Mouse (Mus musculus) embryo, embryonic 11 days (tissue): ENCODE results near the gene Ces2c.
"Not testable (repeated sequence)": the region's sequence is repeated elsewhere in the genome, so short reads cannot be mapped to it uniquely, and the experiment has no call there.

Source experiments
- DNase-seq: peaks from one replicate; pipeline ENCODE4 v3.0.0-alpha.2; 2015

Ces2c gene

GRCm38 (mm10) chr8:104846831-104847230, at the start of gene Ces2c:
Gene Ces2c, plus strand, starts transcription at chr8:104847068.
- DNase-seq, result no peak

DNA sequence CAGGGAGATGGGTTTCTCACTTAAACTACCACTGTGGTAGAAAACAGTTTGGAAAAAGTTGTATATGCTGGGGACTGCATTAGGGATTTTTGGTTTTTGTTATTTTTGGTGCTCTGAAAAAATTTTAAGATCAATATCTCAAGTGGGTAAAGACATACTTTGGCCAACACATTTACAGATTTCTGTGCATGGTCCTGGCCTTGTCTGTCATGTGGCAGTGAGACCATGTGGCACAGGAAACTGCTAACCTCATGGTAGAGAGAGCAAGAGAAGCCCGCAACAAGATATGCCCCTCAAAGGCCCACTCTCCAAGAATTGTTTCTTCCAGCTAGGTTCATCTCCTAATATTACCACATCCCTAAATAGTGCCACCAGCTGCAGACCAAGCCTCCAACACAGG, 47.5 kb upstream of the Ces2c start:
- no peak for DNase-seq

- DNase-seq, result peak; percentile 9
Measured at GRCm38 (mm10) chr8:104806127-104806526, 40.7 kb upstream of the Ces2c start.

DNA sequence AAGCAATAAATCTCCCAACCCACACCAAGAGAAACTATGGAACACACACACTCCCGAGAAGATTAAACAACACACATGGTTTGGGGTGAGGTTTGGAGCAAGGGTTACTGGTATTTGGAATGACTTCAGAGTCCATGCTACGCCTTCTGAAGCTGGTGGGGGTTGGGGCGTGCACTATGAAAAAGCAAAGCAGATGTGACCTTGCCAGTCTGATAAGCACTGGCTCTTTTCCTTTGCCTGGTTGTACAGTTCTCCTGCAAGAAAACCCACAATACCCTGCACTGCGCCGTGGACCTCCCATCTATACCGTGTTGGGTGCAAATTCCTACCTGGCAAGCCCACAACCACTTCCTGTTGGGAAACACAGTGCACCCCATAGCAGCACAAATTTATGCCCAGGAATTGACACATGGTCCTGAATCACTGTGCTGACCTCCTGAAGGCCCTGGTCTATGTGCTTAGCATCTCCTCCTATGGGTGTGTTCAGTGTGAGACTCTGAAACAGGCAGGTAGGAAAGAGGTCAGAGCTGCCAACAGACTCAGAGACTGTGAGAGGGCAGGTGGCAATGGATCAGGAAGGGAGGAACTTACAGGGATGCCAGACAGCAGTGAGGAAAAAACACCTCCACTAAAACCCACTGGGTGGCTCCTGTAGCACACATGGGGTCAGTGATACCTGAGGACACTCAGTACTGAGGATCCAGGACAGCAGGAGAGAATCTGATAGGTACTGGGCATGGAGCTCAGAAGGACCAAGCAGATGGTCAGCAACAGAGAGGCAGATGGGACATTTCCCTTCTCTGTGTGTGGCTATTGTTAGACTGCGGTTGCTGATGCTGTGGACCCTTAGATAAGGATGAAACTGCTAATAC, 38.1 kb upstream of the Ces2c start:
- DNase-seq, result no peak

GRCm38 (mm10) chr8:104809436-104809835, 37.4 kb upstream of the Ces2c start:
- DNase-seq, result no peak

DNA sequence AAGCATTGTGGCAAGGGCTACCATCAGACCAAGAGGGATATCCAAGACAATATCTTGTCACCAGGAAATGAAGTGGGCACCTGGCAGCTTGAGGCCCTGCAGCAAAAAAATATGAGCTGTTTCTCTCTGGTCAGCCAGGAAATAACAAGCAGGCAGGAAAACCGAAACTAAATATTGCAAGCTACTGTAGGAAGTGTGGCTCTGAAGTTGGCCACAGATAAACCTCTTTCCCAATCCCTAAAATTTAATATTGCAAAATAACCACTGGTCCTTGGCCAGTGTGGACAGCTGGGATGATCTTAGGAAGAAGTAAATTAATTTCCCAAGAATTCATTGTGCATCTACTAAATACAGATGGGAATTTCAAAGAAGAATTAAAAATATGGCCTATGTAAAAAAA, 20.0 kb upstream of the Ces2c start:
- DNase-seq, result no peak

DNA sequence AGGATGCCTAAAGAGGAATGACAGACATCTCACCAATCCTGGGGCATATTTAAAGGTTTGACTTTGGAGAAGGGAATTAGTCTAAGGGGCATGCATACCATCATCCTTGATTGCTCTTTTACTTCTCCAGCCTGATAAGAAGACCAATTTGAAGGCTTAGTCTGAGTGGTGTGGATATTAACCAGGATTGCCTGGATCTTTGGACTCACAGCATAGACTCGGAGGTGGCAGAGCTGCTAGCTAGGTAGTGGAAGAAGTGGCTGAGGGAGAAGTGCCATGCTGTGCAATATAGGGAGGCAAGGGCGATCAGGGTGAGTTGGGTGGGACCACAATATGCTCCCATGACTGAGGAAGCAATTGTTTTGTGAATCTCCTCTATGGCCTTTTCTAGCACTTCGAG, 18.6 kb upstream of the Ces2c start:
- no peak for DNase-seq

DNA sequence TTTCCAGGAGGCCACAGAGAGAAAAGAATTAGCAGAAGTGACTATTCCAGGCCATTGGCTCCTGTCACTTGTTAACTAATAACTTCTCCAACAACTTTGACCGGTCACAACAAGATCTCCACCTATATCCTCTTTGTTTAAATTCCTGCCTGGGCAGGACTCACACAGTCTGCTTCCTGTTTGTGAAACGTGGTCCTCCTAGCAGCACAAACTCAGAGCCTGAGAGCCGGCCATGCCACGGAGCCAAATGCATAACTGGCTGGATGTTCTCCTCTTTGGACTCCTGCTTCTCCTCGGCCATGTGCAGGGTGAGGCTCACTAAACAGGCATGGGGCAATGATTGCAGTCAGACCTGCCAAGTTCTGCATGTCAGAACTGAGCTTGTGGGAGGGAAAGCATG, 15.4 kb upstream of the Ces2c start, which contains the start of gene Ces2b:
Ces2b (plus strand) TSS at position 133 of the 400 bp plus-strand sequence.
- no peak for DNase-seq

- no peak for DNase-seq
Measured at GRCm38 (mm10) chr8:104841360-104842078, 5.3 kb upstream of the Ces2c start.

GRCm38 (mm10) chr8:104847741-104848462, 1.0 kb downstream of the Ces2c start:
- no peak for DNase-seq

DNA sequence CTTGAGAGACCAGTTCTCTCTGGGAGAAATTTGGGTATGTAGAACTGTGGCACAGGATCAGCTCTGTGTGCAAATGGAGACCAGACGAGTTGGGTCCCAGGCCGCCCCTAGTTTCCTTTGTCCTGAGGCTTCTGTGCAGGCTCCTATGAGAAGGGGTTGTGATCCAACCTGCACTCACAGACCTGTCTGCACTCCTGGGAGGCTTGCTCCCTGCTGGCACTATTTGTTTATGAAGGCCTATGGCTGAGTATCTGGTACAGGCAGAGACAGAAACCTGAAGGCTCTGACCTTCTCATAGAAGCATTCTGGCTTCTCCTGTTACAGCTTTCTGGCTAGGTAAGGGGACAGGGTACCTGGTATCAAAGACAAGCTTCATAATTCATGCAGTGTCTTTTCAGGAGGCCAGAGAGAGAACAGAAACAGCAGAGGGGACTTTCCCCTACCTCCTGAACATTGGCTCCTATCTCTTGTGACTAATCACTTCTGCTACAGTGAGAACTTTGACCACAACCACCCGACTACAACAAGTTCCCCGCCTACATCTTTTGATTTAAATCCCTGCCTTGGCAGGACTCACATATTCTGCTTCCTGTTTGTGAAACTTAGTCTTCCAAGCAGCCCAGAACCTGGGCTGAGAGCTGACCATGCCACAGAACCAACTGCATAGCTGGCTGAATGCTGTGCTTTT, 20.1 kb downstream of the Ces2c start:
- not testable (repeated sequence) for DNase-seq

GRCm38 (mm10) chr8:104868876-104869275, 22.0 kb downstream of the Ces2c start:
- DNase-seq, result not testable (repeated sequence)

DNA sequence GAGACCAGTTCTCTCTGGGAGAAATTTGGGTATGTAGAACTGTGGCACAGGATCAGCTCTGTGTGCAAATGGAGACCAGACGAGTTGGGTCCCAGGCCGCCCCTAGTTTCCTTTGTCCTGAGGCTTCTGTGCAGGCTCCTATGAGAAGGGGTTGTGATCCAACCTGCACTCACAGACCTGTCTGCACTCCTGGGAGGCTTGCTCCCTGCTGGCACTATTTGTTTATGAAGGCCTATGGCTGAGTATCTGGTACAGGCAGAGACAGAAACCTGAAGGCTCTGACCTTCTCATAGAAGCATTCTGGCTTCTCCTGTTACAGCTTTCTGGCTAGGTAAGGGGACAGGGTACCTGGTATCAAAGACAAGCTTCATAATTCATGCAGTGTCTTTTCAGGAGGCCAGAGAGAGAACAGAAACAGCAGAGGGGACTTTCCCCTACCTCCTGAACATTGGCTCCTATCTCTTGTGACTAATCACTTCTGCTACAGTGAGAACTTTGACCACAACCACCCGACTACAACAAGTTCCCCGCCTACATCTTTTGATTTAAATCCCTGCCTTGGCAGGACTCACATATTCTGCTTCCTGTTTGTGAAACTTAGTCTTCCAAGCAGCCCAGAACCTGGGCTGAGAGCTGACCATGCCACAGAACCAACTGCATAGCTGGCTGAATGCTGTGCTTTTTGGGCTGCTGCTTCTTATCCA, 39.5 kb downstream of the Ces2c start:
- not testable (repeated sequence) for DNase-seq

DNA sequence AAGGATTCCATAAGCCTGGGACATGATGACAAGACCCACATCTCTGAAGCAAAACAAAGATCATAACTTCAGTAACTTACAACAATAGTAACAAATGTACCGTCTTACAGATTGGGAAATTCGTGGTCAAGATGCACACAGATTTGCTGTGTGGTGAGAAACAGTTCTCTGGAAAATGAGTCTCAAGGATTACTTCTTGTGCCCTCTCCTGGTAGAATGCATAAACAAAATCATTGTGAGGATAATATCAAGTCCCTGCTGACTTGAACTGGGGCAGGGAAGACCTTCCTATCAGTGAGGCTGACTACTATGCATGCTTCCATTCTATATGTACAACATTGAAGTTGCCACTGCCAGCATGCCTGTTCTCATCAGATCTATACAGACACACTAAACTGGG, 54.9 kb downstream of the Ces2c start:
- no peak for DNase-seq
